Mouse (Mus musculus) gastrocnemius, postnatal 36 days (tissue): ENCODE measurements at regions not wholly inside any gene's neighbourhood (a gene's known extent, or its start where the extent isn't known, plus 50 kb on each side); places are given as distances from the start of the nearest gene placed in this dataset.

Experiments used
- DNase-seq, 2 experiments: peaks; one replicate each; pipeline ENCODE4 v3.0.0; 2022
- intact Hi-C: fragments of 180-260 bp; cut with DNase I; formaldehyde crosslinking; loops from one replicate; pipeline ENCODE4 v1.15.1; 2025

- intact Hi-C loops = no loop called here
- DNase-seq = no peak
Observed at GRCm38 (mm10) chr6:93623541-93623940, 660.2 kb downstream of the Magi1 start.

- no peak for DNase-seq
- intact Hi-C loops = no loop called here
Observed at GRCm38 (mm10) chr6:93616926-93617325, 666.8 kb downstream of the Magi1 start.

- DNase-seq = no peak
- intact Hi-C loops = no loop called here
Observed at GRCm38 (mm10) chr6:93600376-93600775, 657.1 kb upstream of the Adamts9 start.

GRCm38 (mm10) chr6:93599371-93599770 lies 656.1 kb upstream of the Adamts9 start:
- DNase-seq = no peak
- intact Hi-C loops = no loop called here

- intact Hi-C loops = no loop called here
- DNase-seq = no peak
Observed at GRCm38 (mm10) chr6:93589935-93590334, 646.6 kb upstream of the Adamts9 start.

- intact Hi-C loops = no loop called here
- DNase-seq = no peak
Observed at GRCm38 (mm10) chr6:93586871-93587270, 643.6 kb upstream of the Adamts9 start.

GRCm38 (mm10) chr6:93581141-93581540 lies 637.8 kb upstream of the Adamts9 start:
- DNase-seq = no peak
- intact Hi-C loops = no loop called here

- DNase-seq = no peak
- intact Hi-C loops = no loop called here
Observed at GRCm38 (mm10) chr6:93580716-93581115, 637.4 kb upstream of the Adamts9 start.

- intact Hi-C loops = no loop called here
- DNase-seq = no peak
Observed at GRCm38 (mm10) chr6:93575249-93575648, 632.0 kb upstream of the Adamts9 start.

- DNase-seq = no peak
- intact Hi-C loops = no loop called here
Observed at GRCm38 (mm10) chr6:93573679-93574635, 630.7 kb upstream of the Adamts9 start.

- intact Hi-C loops = no loop called here
- DNase-seq = no peak
Observed at GRCm38 (mm10) chr6:93569866-93570265, 626.6 kb upstream of the Adamts9 start.

GRCm38 (mm10) chr6:93569211-93569610 lies 625.9 kb upstream of the Adamts9 start:
- DNase-seq = no peak
- intact Hi-C loops = no loop called here

- no peak for DNase-seq
- intact Hi-C loops = no loop called here
Observed at GRCm38 (mm10) chr6:93566661-93567060, 623.4 kb upstream of the Adamts9 start.

GRCm38 (mm10) chr6:93548311-93548710 lies 605.0 kb upstream of the Adamts9 start:
- intact Hi-C loops = no loop called here
- DNase-seq = peak in 1 of 2 experiments; percentile 20

GRCm38 (mm10) chr6:93544246-93544645 lies 601.0 kb upstream of the Adamts9 start:
- intact Hi-C loops = loop anchor here (5.0 kb wide), 1 partner anchor 757 kb away; no protein-coding TSS in a partner anchor
- no peak for DNase-seq

GRCm38 (mm10) chr6:93543354-93544129 lies 600.2 kb upstream of the Adamts9 start:
- no peak for DNase-seq
- intact Hi-C loops = loop anchor here (5.0 kb wide), 1 partner anchor 756 kb away; no protein-coding TSS in a partner anchor

GRCm38 (mm10) chr6:93539583-93539982 lies 596.3 kb upstream of the Adamts9 start:
- intact Hi-C loops = no loop called here
- no peak for DNase-seq

GRCm38 (mm10) chr6:93539171-93539570 lies 595.9 kb upstream of the Adamts9 start:
- peak in 1 of 2 experiments; percentile 6 for DNase-seq
- intact Hi-C loops = no loop called here

GRCm38 (mm10) chr6:93537971-93538370 lies 594.7 kb upstream of the Adamts9 start:
- DNase-seq = no peak
- intact Hi-C loops = no loop called here

GRCm38 (mm10) chr6:93537126-93537525 lies 593.8 kb upstream of the Adamts9 start:
- intact Hi-C loops = no loop called here
- DNase-seq = no peak

GRCm38 (mm10) chr6:93513818-93514217 lies 570.5 kb upstream of the Adamts9 start:
- intact Hi-C loops = no loop called here
- no peak for DNase-seq
